Comparison of ENCODE assay signal across 18 mouse cellular contexts in the genomic region with DNA sequence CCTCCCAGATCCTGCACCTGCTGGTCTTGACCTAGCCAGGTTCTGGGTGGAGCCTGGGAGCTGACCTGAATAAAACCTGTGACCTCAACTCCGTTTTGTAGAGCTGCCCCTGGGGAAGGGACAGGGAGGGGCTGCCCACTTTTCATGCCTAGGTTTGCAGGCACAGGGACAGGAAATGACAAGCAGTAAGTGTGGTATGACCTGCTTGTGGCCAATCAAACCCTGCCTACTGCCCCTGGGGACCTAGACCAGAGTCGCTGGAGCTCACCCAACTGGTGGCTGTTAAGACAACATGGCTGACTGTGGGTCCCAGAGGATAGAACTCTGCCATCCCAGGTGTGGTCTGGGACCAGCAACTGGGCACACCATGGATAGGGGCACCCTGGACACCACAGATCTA. TPM values are rescaled to one million over a fixed set of nuclear protein-coding genes. Genes with fewer than 3 reads are reported as not detected.
A peak's percentile ranks its signal among the peaks of the same experiment; 100 is the strongest.
DNase-seq lines count a peak whose midpoint lies in the region; ATAC-seq and TF ChIP-seq lines count a peak whose summit lies in the region.
"Had no signal": no experiment of that assay in that cellular context is flagged by ENCODE, and none has a peak within 500 bp of the region (broad histone marks: within the 10 kb centered on the region; RNA-seq: fewer than 3 reads in every experiment).

No protein-coding gene starts in this region.

- TF ChIP-seq CTCF in bone marrow macrophage, adult 2 months (IDR thresholded peaks at IDR 0.05; ENCODE audit: low read depth, low read length): no peak

- H3K9ac ChIP-seq in forebrain, embryonic 14.5 days (ENCODE audit: low read length): no peak overlapping the region
- H3K9ac ChIP-seq: limb, embryonic 13.5 days; liver, embryonic 14.5 days; neural tube, embryonic 12.5 days had no signal

- no peak for TF ChIP-seq POLR2A in bone marrow macrophage, adult 2 months (IDR thresholded peaks at IDR 0.05; ENCODE audit: borderline replicate concordance, low read depth, low read length)

- H3K4me1 ChIP-seq in bone marrow macrophage, adult 2 months (ENCODE audit: control insufficient read depth, insufficient read depth, low read length): peaks cover 58% of the 10 kb centered on the region
- peaks cover 21% of the 10 kb centered on the region for H3K4me1 ChIP-seq in embryonic facial prominence, embryonic 10.5 days
- H3K4me1 ChIP-seq in forebrain, embryonic 14.5 days (ENCODE audit: control insufficient read depth, insufficient read depth, low read length): no peaks in the 10 kb centered on the region; the same call in 1 of the 2 replicates
- H3K4me1 ChIP-seq: neural tube, embryonic 12.5 days had no signal

- no peaks in the 10 kb centered on the region for H3K27me3 ChIP-seq in embryonic facial prominence, embryonic 10.5 days (replicated peaks; ENCODE audit: low read depth, poor library complexity, severe bottlenecking)
- no peaks in the 10 kb centered on the region for H3K27me3 ChIP-seq in forebrain, embryonic 14.5 days (replicated peaks; ENCODE audit: control insufficient read depth, insufficient read depth, low read length)
- H3K27me3 ChIP-seq: limb, embryonic 13.5 days; neural tube, embryonic 12.5 days had no signal

- no peaks in the 10 kb centered on the region for H3K36me3 ChIP-seq in embryonic facial prominence, embryonic 10.5 days (replicated peaks)
- H3K36me3 ChIP-seq in forebrain, embryonic 14.5 days (ENCODE audit: control insufficient read depth, insufficient read depth, low read length): no peaks in the 10 kb centered on the region
- H3K36me3 ChIP-seq: limb, embryonic 13.5 days; neural tube, embryonic 12.5 days had no signal

- H3K4me3 ChIP-seq in bone marrow macrophage, adult 2 months (ENCODE audit: insufficient read depth, low read length): no peak overlapping the region
- no peak overlapping the region for H3K4me3 ChIP-seq in embryonic facial prominence, embryonic 10.5 days
- no peak overlapping the region for H3K4me3 ChIP-seq in forebrain, embryonic 14.5 days (ENCODE audit: low read depth, low read length)
- H3K4me3 ChIP-seq: limb, embryonic 13.5 days; neural tube, embryonic 12.5 days had no signal

- peak; percentile 93 for DNase-seq in heart, adult 11 months
- no peak for DNase-seq in heart, postnatal 10 days
- DNase-seq in 416B (ENCODE audit: low read depth): peak; percentile 77
- no peak for DNase-seq in embryonic facial prominence, embryonic 10.5 days (ENCODE audit: low spot score)
- DNase-seq in urinary bladder, postnatal 4 days (ENCODE audit: low spot score in 2 of 2): no peak
- DNase-seq in forebrain, embryonic 14.5 days (ENCODE audit: low spot score): no peak
- DNase-seq: adrenal gland, adult 2 months; kidney, adult 18-20 months had no signal

- no peaks in the 10 kb centered on the region for H3K9me3 ChIP-seq in embryonic facial prominence, embryonic 10.5 days
- no peaks in the 10 kb centered on the region for H3K9me3 ChIP-seq in forebrain, embryonic 14.5 days (replicated peaks; ENCODE audit: control insufficient read depth, low read length)
- H3K9me3 ChIP-seq: limb, embryonic 13.5 days; neural tube, embryonic 12.5 days had no signal

- intact Hi-C loops in heart, postnatal 10 days (cut with DNase I): no loop called here

- 59% methylated on average over 2 of the region's 2 CpGs for WGBS in embryonic facial prominence, embryonic 10.5 days
- WGBS in forebrain, embryonic 14.5 days: 60% methylated on average over 2 of the region's 2 CpGs

- H3K4me2 ChIP-seq in forebrain, embryonic 14.5 days (ENCODE audit: low read length): no peak overlapping the region
- H3K4me2 ChIP-seq: limb, embryonic 13.5 days; neural tube, embryonic 12.5 days had no signal

- peak; percentile 78 for ATAC-seq in neutrophil, adult 5-6 weeks (ENCODE audit: extremely low read depth, insufficient number of reproducible peaks, low FRiP score, poor library complexity, severe bottlenecking)
- no peak for ATAC-seq in forebrain, embryonic 14.5 days
- ATAC-seq: forebrain, embryonic 16.5 days; midbrain, embryonic 16.5 days had no signal

- peak overlapping the region; percentile 77 for H3K27ac ChIP-seq in bone marrow macrophage, adult 2 months (ENCODE audit: insufficient read depth, low read depth, low read length)
- H3K27ac ChIP-seq in embryonic facial prominence, embryonic 10.5 days (replicated peaks): no peak overlapping the region
- no peak overlapping the region for H3K27ac ChIP-seq in forebrain, embryonic 14.5 days (ENCODE audit: low read depth, low read length)
- H3K27ac ChIP-seq: hindbrain, postnatal 0 days; kidney, postnatal 0 days; limb, embryonic 13.5 days; liver, embryonic 14.5 days; neural tube, embryonic 12.5 days; stomach, postnatal 0 days had no signal

RNA-seq across cellular contexts. Expression of a gene that starts 51.9 kb away (rescaled TPM):
- 10 to 100 TPM; 32.0 to 37.7 TPM for total RNA-seq in heart, postnatal 10 days (2021)
- 87.4 and 93.7 TPM in 2 replicates for polyA plus RNA-seq in bone marrow macrophage, adult 2 months (2012; ENCODE audit: insufficient read depth, insufficient read length, missing spikeins)
- total RNA-seq in neutrophil, adult 5-6 weeks (2017): 2.0 and 2.2 TPM in 2 replicates
- 2.6 and 2.8 TPM in 2 replicates for polyA plus RNA-seq in embryonic facial prominence, embryonic 10.5 days (2016; fragmentation: Nextera tagmentation; extraction: Ambion mirVana)
- 1.5 and 1.9 TPM in 2 replicates for polyA plus RNA-seq in forebrain, embryonic 14.5 days (2014; fragmentation: Nextera tagmentation; extraction: Ambion mirVana)

Comparison
In these comparisons a context has a peak if more than half of its experiments do, and no peak if none do; other contexts are left out.
1. DNase-seq: peak in heart, adult 11 months (single experiment) and 416B (single experiment); none in heart, postnatal 10 days (0 of 2), embryonic facial prominence, embryonic 10.5 days (single experiment), urinary bladder, postnatal 4 days (0 of 2) and forebrain, embryonic 14.5 days (single experiment).
2. RNA of a gene that starts 51.9 kb away (polyA plus RNA-seq): 87.4 to 93.7 TPM in bone marrow macrophage, adult 2 months; 2.6 to 2.8 TPM in embryonic facial prominence, embryonic 10.5 days and 1.5 to 1.9 TPM in forebrain, embryonic 14.5 days; every median in the first group is over 10 times any median in the second.